Mouse (Mus musculus) MEL (cell line): Measurements from ENCODE around the gene Cyp2f2. TPM values are rescaled to one million over a fixed set of nuclear protein-coding genes. Genes with fewer than 3 reads are reported as not detected.

Source experiments
- DNase-seq: peaks from one replicate; pipeline ENCODE4 v3.0.0; 2011; ENCODE audit warnings: low read depth, low spot score
- H3K27ac ChIP-seq: 2 replicates; pipeline ENCODE4 v1.5.1; 2012; ENCODE audit warnings: low read depth, mild to moderate bottlenecking, control low read depth, low read length, moderate library complexity; ENCODE audit not compliant: control insufficient read depth
- H3K27me3 ChIP-seq, 2 experiments: fragments of 150-350 bp in 1 of 2; sonication (generic) in 1 of 2; 2 replicates each; pipeline ENCODE4 v1.6.1; 2012; ENCODE audit warnings: low read length in 2 of 2, mild to moderate bottlenecking in 2 of 2, improper control_type of control experiment in 1 of 2, moderate library complexity in 1 of 2; ENCODE audit not compliant: insufficient read depth in 2 of 2, control insufficient read depth in 1 of 2
- H3K36me3 ChIP-seq, 2 experiments: 2 replicates each; pipeline ENCODE4 v1.6.1; 2012 to 2014; ENCODE audit warnings: low read length in 2 of 2, improper control_type of control experiment in 1 of 2, inconsistent platforms in 1 of 2, mild to moderate bottlenecking in 1 of 2; ENCODE audit not compliant: insufficient read depth in 2 of 2, control insufficient read depth in 1 of 2
- H3K4me1 ChIP-seq, 2 experiments: fragments of 150-350 bp in 1 of 2; sonication (generic) in 1 of 2; 2 replicates each; pipeline ENCODE4 v1.6.1; 2012; ENCODE audit warnings: low read length in 2 of 2, improper control_type of control experiment in 1 of 2, mild to moderate bottlenecking in 1 of 2; ENCODE audit not compliant: insufficient read depth in 2 of 2, control insufficient read depth in 1 of 2
- H3K4me3 ChIP-seq, 2 experiments: fragments of 150-350 bp in 1 of 2; sonication (generic) in 1 of 2; 2 replicates each; pipeline ENCODE4 v1.5.1; 2012; ENCODE audit warnings: low read depth in 2 of 2, low read length in 2 of 2, mild to moderate bottlenecking in 2 of 2, moderate library complexity in 2 of 2, control low read depth in 1 of 2, improper control_type of control experiment in 1 of 2; ENCODE audit not compliant: control insufficient read depth in 1 of 2, insufficient read depth in 1 of 2
- H3K79me2 ChIP-seq: 2 replicates; pipeline ENCODE4 v1.6.1; 2012; ENCODE audit warnings: mild to moderate bottlenecking, low read length, moderate library complexity; ENCODE audit not compliant: control insufficient read depth, poor library complexity, insufficient read depth
- H3K9ac ChIP-seq: 2 replicates; pipeline ENCODE4 v1.6.1; 2012; ENCODE audit warnings: low read depth, mild to moderate bottlenecking, control low read depth, low read length, moderate library complexity; ENCODE audit not compliant: control insufficient read depth, poor library complexity, severe bottlenecking
- H3K9me3 ChIP-seq: fragments of 150-350 bp; sonication (generic); replicated peaks from 2 replicates; pipeline ENCODE4 v1.6.1; 2012; ENCODE audit warnings: mild to moderate bottlenecking, low read length, improper control_type of control experiment, moderate library complexity; ENCODE audit not compliant: insufficient read depth
- BHLHE40 ChIP-seq: IDR thresholded peaks from 2 replicates; pipeline ENCODE4 v1.6.1; 2012; ENCODE audit warnings: low read depth, mild to moderate bottlenecking, inconsistent platforms, low read length, improper control_type of control experiment, borderline replicate concordance
- CHD1 ChIP-seq: IDR thresholded peaks from 2 replicates; pipeline ENCODE4 v1.6.1; 2012; ENCODE audit warnings: low read depth, mild to moderate bottlenecking, inconsistent platforms, low read length, improper control_type of control experiment
- CHD2 ChIP-seq: IDR thresholded peaks from 2 replicates; pipeline ENCODE4 v1.6.1; 2011; ENCODE audit warnings: low read length, improper control_type of control experiment
- CTCF ChIP-seq, 3 experiments: IDR thresholded peaks in 2 of 3; conservative IDR thresholded peaks in 1 of 3; 2 replicates each; pipeline ENCODE4 v1.5.1; 2011 to 2012; ENCODE audit warnings: low read length in 3 of 3, low read depth in 2 of 3, mild to moderate bottlenecking in 2 of 3, improper control_type of control experiment in 1 of 3, inconsistent platforms in 1 of 3, mixed read lengths in 1 of 3, moderate library complexity in 1 of 3; ENCODE audit not compliant: control insufficient read depth in 1 of 3, insufficient read depth in 1 of 3, poor library complexity in 1 of 3, severe bottlenecking in 1 of 3
- E2F4 ChIP-seq: IDR thresholded peaks from 2 replicates; pipeline ENCODE4 v1.6.1; 2011; ENCODE audit warnings: low read depth, low read length, improper control_type of control experiment, borderline replicate concordance
- EP300 ChIP-seq, 2 experiments: IDR thresholded peaks; 2 replicates each; pipeline ENCODE4 v1.6.1; 2011; ENCODE audit warnings: improper control_type of control experiment in 2 of 2, low read length in 2 of 2, low read depth in 1 of 2, mild to moderate bottlenecking in 1 of 2
- ETS1 ChIP-seq: IDR thresholded peaks from 2 replicates; pipeline ENCODE4 v1.6.1; 2012; ENCODE audit warnings: low read depth, mild to moderate bottlenecking, inconsistent platforms, low read length, improper control_type of control experiment, moderate library complexity
- GABPA ChIP-seq: IDR thresholded peaks from 2 replicates; pipeline ENCODE4 v1.6.1; 2012; ENCODE audit warnings: low read depth, mild to moderate bottlenecking, inconsistent platforms, low read length, improper control_type of control experiment, moderate library complexity
- GATA1 ChIP-seq: IDR thresholded peaks from 2 replicates; pipeline ENCODE4 v1.6.1; 2011; ENCODE audit warnings: low read depth, low read length, improper control_type of control experiment
- HCFC1 ChIP-seq: IDR thresholded peaks from 2 replicates; pipeline ENCODE4 v1.6.1; 2012; ENCODE audit warnings: low read depth, mild to moderate bottlenecking, inconsistent platforms, low read length, improper control_type of control experiment, moderate library complexity
- JUND ChIP-seq: IDR thresholded peaks from 2 replicates; pipeline ENCODE4 v1.6.1; 2011; ENCODE audit warnings: low read depth, mild to moderate bottlenecking, improper control_type of control experiment, low read length
- KAT2A ChIP-seq: conservative IDR thresholded peaks from 2 replicates; pipeline ENCODE4 v1.6.1; 2012; ENCODE audit warnings: low read depth, low read length, improper control_type of control experiment, inconsistent platforms
- MAFK ChIP-seq: IDR thresholded peaks from 2 replicates; pipeline ENCODE4 v1.6.1; 2011; ENCODE audit warnings: low read depth, mild to moderate bottlenecking, low read length, improper control_type of control experiment, borderline replicate concordance
- MAZ ChIP-seq: IDR thresholded peaks from 2 replicates; pipeline ENCODE4 v1.6.1; 2012; ENCODE audit warnings: low read depth, mild to moderate bottlenecking, inconsistent platforms, low read length, improper control_type of control experiment
- MEF2A ChIP-seq: IDR thresholded peaks from 2 replicates; pipeline ENCODE4 v1.6.1; 2014; ENCODE audit warnings: low read depth, mild to moderate bottlenecking, inconsistent platforms, low read length, improper control_type of control experiment; ENCODE audit not compliant: poor library complexity, insufficient replicate concordance, severe bottlenecking; ENCODE audit errors: extremely low read depth
- MXI1 ChIP-seq: IDR thresholded peaks from 2 replicates; pipeline ENCODE4 v1.6.1; 2011; ENCODE audit warnings: mild to moderate bottlenecking, low read depth, low read length, improper control_type of control experiment
- MYB ChIP-seq: IDR thresholded peaks from 2 replicates; pipeline ENCODE4 v1.6.1; 2011; ENCODE audit warnings: mild to moderate bottlenecking, low read depth, low read length, improper control_type of control experiment
- MYC ChIP-seq: IDR thresholded peaks from 2 replicates; pipeline ENCODE4 v1.6.1; 2011; ENCODE audit warnings: low read depth, mild to moderate bottlenecking, low read length, improper control_type of control experiment, moderate library complexity
- NELFE ChIP-seq: IDR thresholded peaks from 2 replicates; pipeline ENCODE4 v1.6.1; 2011; ENCODE audit warnings: low read depth, low read length, improper control_type of control experiment
- NRF1 ChIP-seq: IDR thresholded peaks from 2 replicates; pipeline ENCODE4 v1.6.1; 2014; ENCODE audit warnings: low read depth, mild to moderate bottlenecking, inconsistent platforms, low read length, improper control_type of control experiment, moderate library complexity; ENCODE audit not compliant: poor library complexity, insufficient read depth, severe bottlenecking
- POLR2A ChIP-seq, 2 experiments: IDR thresholded peaks; 2 replicates each; pipeline ENCODE4 v1.6.1; 2011 to 2012; ENCODE audit warnings: low read length in 2 of 2, mild to moderate bottlenecking in 2 of 2, control low read depth in 1 of 2, improper control_type of control experiment in 1 of 2, low read depth in 1 of 2, moderate library complexity in 1 of 2; ENCODE audit not compliant: control insufficient read depth in 1 of 2, insufficient read depth in 1 of 2, poor library complexity in 1 of 2
- POLR2AphosphoS2 ChIP-seq: IDR thresholded peaks from 2 replicates; pipeline ENCODE4 v1.6.1; 2011; ENCODE audit warnings: low read length, improper control_type of control experiment
- POLR2AphosphoS5 ChIP-seq: IDR thresholded peaks from 2 replicates; pipeline ENCODE4 v1.6.1; 2012; ENCODE audit warnings: low read depth, borderline replicate concordance, mild to moderate bottlenecking, inconsistent platforms, low read length, moderate library complexity, mixed read lengths
- RAD21 ChIP-seq: IDR thresholded peaks from 2 replicates; pipeline ENCODE4 v1.6.1; 2011; ENCODE audit warnings: mild to moderate bottlenecking, low read depth, low read length, improper control_type of control experiment
- RCOR1 ChIP-seq: IDR thresholded peaks from 2 replicates; pipeline ENCODE4 v1.6.1; 2012; ENCODE audit warnings: low read depth, mild to moderate bottlenecking, inconsistent platforms, low read length, improper control_type of control experiment
- SIN3A ChIP-seq: IDR thresholded peaks from 2 replicates; pipeline ENCODE4 v1.6.1; 2012; ENCODE audit warnings: low read length, improper control_type of control experiment, inconsistent platforms
- SMC3 ChIP-seq: IDR thresholded peaks from 2 replicates; pipeline ENCODE4 v1.6.1; 2011; ENCODE audit warnings: low read depth, low read length, improper control_type of control experiment
- TAL1 ChIP-seq: IDR thresholded peaks from 2 replicates; pipeline ENCODE4 v1.6.1; 2012; ENCODE audit warnings: mild to moderate bottlenecking, inconsistent platforms, low read length, moderate library complexity, mixed read lengths
- TCF12 ChIP-seq: IDR thresholded peaks from 2 replicates; pipeline ENCODE4 v1.6.1; 2014; ENCODE audit warnings: low read depth, mild to moderate bottlenecking, inconsistent platforms, low read length, improper control_type of control experiment, moderate library complexity
- UBTF ChIP-seq: IDR thresholded peaks from 2 replicates; pipeline ENCODE4 v1.6.1; 2012; ENCODE audit warnings: low read depth, mild to moderate bottlenecking, inconsistent platforms, low read length, improper control_type of control experiment, moderate library complexity, borderline replicate concordance; ENCODE audit not compliant: insufficient read depth
- USF1 ChIP-seq: IDR thresholded peaks from 2 replicates; pipeline ENCODE4 v1.6.1; 2014; ENCODE audit warnings: low read depth, mild to moderate bottlenecking, inconsistent platforms, low read length, improper control_type of control experiment, moderate library complexity
- USF2 ChIP-seq, 2 experiments: IDR thresholded peaks; 2 replicates each; pipeline ENCODE4 v1.6.1; 2011 to 2012; ENCODE audit warnings: improper control_type of control experiment in 2 of 2, low read length in 2 of 2, borderline replicate concordance in 1 of 2, inconsistent platforms in 1 of 2, low read depth in 1 of 2, mild to moderate bottlenecking in 1 of 2; ENCODE audit not compliant: insufficient read depth in 1 of 2
- ZKSCAN1 ChIP-seq: IDR thresholded peaks from 2 replicates; pipeline ENCODE4 v1.6.1; 2012; ENCODE audit warnings: low read depth, mild to moderate bottlenecking, inconsistent platforms, low read length, improper control_type of control experiment, moderate library complexity
- ZMIZ1 ChIP-seq: IDR thresholded peaks from 2 replicates; pipeline ENCODE4 v1.6.1; 2012; ENCODE audit warnings: low read depth, mild to moderate bottlenecking, inconsistent platforms, low read length, improper control_type of control experiment, moderate library complexity
- ZNF384 ChIP-seq: IDR thresholded peaks from 2 replicates; pipeline ENCODE4 v1.6.1; 2012; ENCODE audit warnings: low read depth, mild to moderate bottlenecking, inconsistent platforms, low read length, improper control_type of control experiment
- polyA plus RNA-seq, 2 experiments: library from polyadenylated mRNA; stranded (reverse) in 1 of 2; unstranded in 1 of 2; fragments of >175 nt in 1 of 2; fragments of >200 nt in 1 of 2; gene quantifications; 2 replicates each; pipeline versions ENCODE4 v1.2.1 to v1.2.4; 2012; ENCODE audit warnings: low replicate concordance in 2 of 2, low read depth in 1 of 2; ENCODE audit not compliant: insufficient read length in 2 of 2, insufficient read depth in 1 of 2, missing spikeins in 1 of 2
- total RNA-seq: library from RNA; depleted of rRNA; stranded (reverse); fragments of 300-350 nt; gene quantifications from 2 replicates; pipeline ENCODE4 v1.2.3, GENCODE M21; 2012

Gene Cyp2f2
- total and polyA plus RNA-seq, 3 experiments, result not detected

- Histone ChIP-seq H3K9ac (peak within 1 kb of the TSS; percentile 65), H3K4me1 (peaks cover 0 to 12% of the 10 kb centered on the region in 2 experiments; a peak in 3 of 4 replicates), H3K79me2 (no peaks in the 10 kb centered on the region; the same call in 1 of the 2 replicates), H3K27ac (peak within 1 kb of the TSS; percentile 47), H3K9me3 (no peaks in the 10 kb centered on the region), H3K36me3 (peaks cover 0 to 6% of the 10 kb centered on the region in 2 experiments; a peak in 2 of 4 replicates), H3K27me3 (no peaks in the 10 kb centered on the region), H3K4me3 (peak within 1 kb of the TSS; percentile 73 to 98)
- DNase-seq, result peak; percentile 100
- TF ChIP-seq MXI1 (peak; percentile 49; the same call in 1 of the 2 replicates), E2F4 (no peak), POLR2AphosphoS5 (no peak), TAL1 (no peak), MAZ (peak; percentile 96), GABPA (no peak), GATA1 (no peak), EP300 (IDR thresholded peaks at IDR 0.05; ENCODE audit: low read depth in 1 of 2, low read length in 2 of 2) (no peak), KAT2A (no peak; the same call in 1 of the 2 replicates), HCFC1 (peak; percentile 80), NRF1 (no peak), ETS1 (peak; percentile 38; the same call in 1 of the 2 replicates), BHLHE40 (no peak), JUND (no peak), ZKSCAN1 (no peak), RCOR1 (no peak), CTCF (IDR thresholded peaks at IDR 0.05 in 2 of 3, conservative IDR thresholded peaks at IDR 0.05 in 1 of 3; ENCODE audit: control insufficient read depth in 1 of 3, insufficient read depth in 1 of 3, low read depth in 2 of 3, low read length in 3 of 3, poor library complexity in 1 of 3, severe bottlenecking in 1 of 3) (peak; percentile 8 to 19 (median 10); a peak in 2 of 6 replicates), USF2 (IDR thresholded peaks at IDR 0.05; ENCODE audit: borderline replicate concordance in 1 of 2, insufficient read depth in 1 of 2, low read depth in 1 of 2, low read length in 2 of 2) (no peak), CHD1 (no peak), SIN3A (peak; percentile 82), USF1 (peak; percentile 71), RAD21 (no peak), UBTF (no peak), NELFE (peak; percentile 34), MYC (no peak), MEF2A (no peak), MYB (no peak), MAFK (no peak), CHD2 (peak; percentile 88), TCF12 (no peak), ZNF384 (no peak), SMC3 (no peak), POLR2AphosphoS2 (no peak), ZMIZ1 (peak; percentile 55; the same call in 1 of the 2 replicates), POLR2A (IDR thresholded peaks at IDR 0.05; ENCODE audit: control insufficient read depth in 1 of 2, insufficient read depth in 1 of 2, low read depth in 1 of 2, low read length in 2 of 2, poor library complexity in 1 of 2) (peak in 1 of 2 experiments; percentile 62; a peak in 1 of 4 replicates)
Observed at GRCm38 (mm10) chr7:27178324-27179216, 58.9 kb downstream of the Cyp2f2 start, which contains the start of gene Rab4b. TSS of gene Rab4b (minus strand) at chr7:27178896.
